In the genomic region with DNA sequence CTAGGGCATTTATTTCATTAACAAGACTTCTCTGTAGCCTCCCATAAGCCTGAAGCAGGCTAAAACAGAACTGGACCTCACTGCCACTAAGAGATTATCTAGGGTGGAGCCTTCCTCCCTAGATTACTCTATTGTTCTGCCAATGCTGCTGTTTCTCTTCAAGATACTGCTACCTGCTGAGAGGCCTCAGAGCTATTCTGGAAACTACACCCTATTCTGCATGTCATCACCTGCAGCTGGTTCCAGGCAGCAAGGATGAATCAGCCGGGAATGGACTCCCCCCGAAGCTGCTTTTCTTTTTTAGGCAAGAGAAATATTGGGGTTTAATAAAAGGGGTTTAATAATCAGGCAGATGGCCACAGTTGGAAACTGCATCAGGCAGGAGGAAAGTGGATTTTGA, we compare ENCODE assay signal across 35 mouse cellular contexts. TPM values are rescaled to one million over a fixed set of nuclear protein-coding genes. Genes with fewer than 3 reads are reported as not detected.
DNase-seq lines count a peak whose midpoint lies in the region; ATAC-seq and TF ChIP-seq lines count a peak whose summit lies in the region.
"Had no signal": no experiment of that assay in that cellular context is flagged by ENCODE, and none has a peak within 500 bp of the region (broad histone marks: within the 10 kb centered on the region; RNA-seq: fewer than 3 reads in every experiment).

No protein-coding gene starts in this region.

- peak overlapping the region; percentile 27 for H3K4me2 ChIP-seq in heart, embryonic 13.5 days
- peak overlapping the region; percentile 25; the same call in 1 of the 2 replicates for H3K4me2 ChIP-seq in heart, postnatal 0 days (ENCODE audit: low read depth, low read length)
- H3K4me2 ChIP-seq: forebrain, embryonic 13.5 days; heart, embryonic 11.5 days; hindbrain, embryonic 12.5 days; hindbrain, embryonic 15.5 days had no signal

- intact Hi-C loops in heart, adult 2 months (cut with DNase I) = no loop called here

- no peak for TF ChIP-seq EP300 in heart, postnatal 0 days (IDR thresholded peaks at IDR 0.05; ENCODE audit: low read depth)
- no peak for TF ChIP-seq EP300 in heart, adult 2 months (IDR thresholded peaks at IDR 0.05; ENCODE audit: insufficient read depth, low read depth, low read length)

- TF ChIP-seq POLR2A in heart, adult 2 months (IDR thresholded peaks at IDR 0.05; ENCODE audit: insufficient read depth, low read depth, low read length) = no peak

- H3K79me2 ChIP-seq in heart, adult 2 months (replicated peaks; ENCODE audit: control insufficient read depth, insufficient read depth, low read length) = no peaks in the 10 kb centered on the region

- no peaks in the 10 kb centered on the region for H3K36me3 ChIP-seq in heart, embryonic 13.5 days
- no peaks in the 10 kb centered on the region for H3K36me3 ChIP-seq in heart, postnatal 0 days (replicated peaks; ENCODE audit: control insufficient read depth, insufficient read depth, low read length)
- no peaks in the 10 kb centered on the region for H3K36me3 ChIP-seq in heart, adult 2 months (ENCODE audit: control insufficient read depth, insufficient read depth, low read length)
- no peaks in the 10 kb centered on the region for H3K36me3 ChIP-seq in ES-E14 (ENCODE audit: control insufficient read depth, insufficient read depth, low read length, poor library complexity, severe bottlenecking)
- H3K36me3 ChIP-seq: forebrain, embryonic 10.5 days; hindbrain, embryonic 12.5 days; hindbrain, embryonic 15.5 days had no signal

- 33% methylated on average over 2 of the region's 2 CpGs for WGBS in heart, embryonic 13.5 days
- 24% methylated on average over 2 of the region's 2 CpGs for WGBS in heart, postnatal 0 days
- 18% methylated on average over 2 of the region's 2 CpGs for WGBS in heart, adult 2 months

- in situ Hi-C loops in ES-E14 (cut with MboI; ENCODE audit: low sequenced_read_pairs in 2 of 2, unreplicated experiment in 2 of 2) = no loop called here

- H3K9ac ChIP-seq in heart, embryonic 13.5 days = no peak overlapping the region
- no peak overlapping the region for H3K9ac ChIP-seq in heart, postnatal 0 days (replicated peaks; ENCODE audit: low read depth, low read length)
- H3K9ac ChIP-seq in heart, adult 2 months (ENCODE audit: low read depth, low read length) = no peak overlapping the region
- no peak overlapping the region for H3K9ac ChIP-seq in ES-E14 (ENCODE audit: insufficient read depth, low read depth, low read length, poor library complexity, severe bottlenecking)
- H3K9ac ChIP-seq: forebrain, embryonic 13.5 days; hindbrain, embryonic 12.5 days; hindbrain, embryonic 15.5 days had no signal

- no peaks in the 10 kb centered on the region for H3K9me3 ChIP-seq in heart, embryonic 13.5 days
- no peaks in the 10 kb centered on the region for H3K9me3 ChIP-seq in heart, postnatal 0 days (replicated peaks; ENCODE audit: control insufficient read depth, low read length)
- H3K9me3 ChIP-seq in ES-E14 (ENCODE audit: control insufficient read depth, insufficient read depth, low read depth, low read length) = no peaks in the 10 kb centered on the region
- H3K9me3 ChIP-seq: forebrain, embryonic 10.5 days; forebrain, embryonic 13.5 days; hindbrain, embryonic 12.5 days; hindbrain, embryonic 15.5 days had no signal

- H3K4me3 ChIP-seq in heart, embryonic 13.5 days = no peak overlapping the region
- no peak overlapping the region for H3K4me3 ChIP-seq in heart, postnatal 0 days (ENCODE audit: low read depth, low read length)
- no peak overlapping the region for H3K4me3 ChIP-seq in heart, adult 2 months
- no peak overlapping the region for H3K4me3 ChIP-seq in ES-E14 (ENCODE audit: insufficient read depth in 1 of 2, low read depth in 1 of 2, low read length in 2 of 2, poor library complexity in 1 of 2, severe bottlenecking in 1 of 2)
- H3K4me3 ChIP-seq: forebrain, embryonic 10.5 days; forebrain, embryonic 13.5 days; hindbrain, embryonic 12.5 days; hindbrain, embryonic 15.5 days had no signal

- no peak for ATAC-seq in heart, embryonic 13.5 days (ENCODE audit: extremely low read depth, insufficient number of reproducible peaks, low FRiP score, low TSS enrichment)
- no peak for ATAC-seq in heart, postnatal 0 days (ENCODE audit: insufficient read depth, low read depth)
- ATAC-seq: activated CD4-positive, CD25-positive, alpha-beta regulatory T cell, adult 4 months; CD4-positive, CD25-positive, alpha-beta regulatory T cell, adult 4 months; forebrain, embryonic 13.5 days; forebrain, embryonic 16.5 days; intestine, postnatal 0 days had no signal

- H3K27me3 ChIP-seq in heart, embryonic 13.5 days (replicated peaks) = no peaks in the 10 kb centered on the region
- H3K27me3 ChIP-seq in heart, postnatal 0 days (ENCODE audit: control insufficient read depth, insufficient read depth, low read length) = no peaks in the 10 kb centered on the region
- H3K27me3 ChIP-seq in heart, adult 2 months (ENCODE audit: control insufficient read depth, insufficient read depth, low read length) = no peaks in the 10 kb centered on the region
- H3K27me3 ChIP-seq: forebrain, embryonic 13.5 days; hindbrain, embryonic 12.5 days; hindbrain, embryonic 15.5 days had no signal

- TF ChIP-seq CTCF in heart, postnatal 0 days (IDR thresholded peaks at IDR 0.05; ENCODE audit: low read depth) = no peak
- TF ChIP-seq CTCF in heart, adult 2 months (IDR thresholded peaks at IDR 0.05) = no peak

- H3K4me1 ChIP-seq in heart, embryonic 13.5 days = peaks cover 4% of the 10 kb centered on the region; the same call in 1 of the 2 replicates
- no peaks in the 10 kb centered on the region for H3K4me1 ChIP-seq in heart, postnatal 0 days (ENCODE audit: control insufficient read depth, insufficient read depth)
- no peaks in the 10 kb centered on the region for H3K4me1 ChIP-seq in heart, adult 2 months (ENCODE audit: control insufficient read depth, insufficient read depth, low read length)
- peaks cover 3 to 4% of the 10 kb centered on the region in 2 experiments; a peak in 2 of 4 replicates for H3K4me1 ChIP-seq in ES-E14 (ENCODE audit: control insufficient read depth in 2 of 2, insufficient read depth in 2 of 2, low read length in 2 of 2, poor library complexity in 1 of 2)
- H3K4me1 ChIP-seq: forebrain, embryonic 10.5 days; forebrain, embryonic 13.5 days; hindbrain, embryonic 12.5 days; hindbrain, embryonic 15.5 days had no signal

- DNase-seq in heart, adult 18-20 months = no peak
- no peak for DNase-seq in heart, postnatal 0 days (ENCODE audit: low spot score)
- DNase-seq in heart, adult 2 months = no peak
- DNase-seq in ES-E14 (ENCODE audit: low read depth, low spot score) (no peak), ZHBTc4 (ENCODE audit: low read depth, low spot score) (peak; percentile 71)
- no peak for DNase-seq in cerebellum, adult 8-10 months
- DNase-seq in gastrocnemius, postnatal 4 days (ENCODE audit: low spot score in 2 of 2) = no peak
- DNase-seq: adrenal gland, adult 8-10 months; adrenal gland, postnatal 25 days; cerebellum, adult 11-12 months; cerebellum, adult 9-10 months; cerebellum, postnatal 14 days; gastrocnemius, postnatal 10 days; gastrocnemius, postnatal 36 days; heart, postnatal 14 days; kidney, adult 2 months had no signal

- no peak overlapping the region for H3K27ac ChIP-seq in heart, embryonic 13.5 days (replicated peaks)
- no peak overlapping the region for H3K27ac ChIP-seq in heart, postnatal 0 days (ENCODE audit: low read depth)
- no peak overlapping the region for H3K27ac ChIP-seq in heart, adult 2 months
- H3K27ac ChIP-seq in ES-E14 (ENCODE audit: insufficient read depth, low read depth, low read length, poor library complexity, severe bottlenecking) = 0 out of 2 replicates have a peak overlapping the region, but pooled peaks have one; percentile 50
- H3K27ac ChIP-seq: forebrain, embryonic 10.5 days; forebrain, embryonic 13.5 days; hindbrain, embryonic 12.5 days; hindbrain, embryonic 15.5 days had no signal

RNA-seq across cellular contexts. Expression of a gene that starts 6.7 kb away (rescaled TPM):
- not detected in 2 replicates for polyA plus RNA-seq in heart, embryonic 13.5 days (2015; fragmentation: Nextera tagmentation; extraction: Ambion mirVana)
- not detected for total RNA-seq in heart, adult 18-20 months (2021)
- not detected in 2 replicates for total RNA-seq in heart, postnatal 0 days (2014; rRNA removed; ENCODE audit: low replicate concordance)
- polyA plus RNA-seq in heart, postnatal 0 days (2015; fragmentation: Nextera tagmentation; extraction: Ambion mirVana) = not detected in 2 replicates
- not detected for total RNA-seq in heart, adult 2 months (2021)
- not detected in 2 replicates for polyA plus RNA-seq in heart, adult 2 months (2012; rRNA removed)
- not detected in 2 replicates for total RNA-seq in ES-E14 (2012; rRNA removed)
- not detected for total RNA-seq in gastrocnemius, postnatal 4 days (2021)
- total RNA-seq: adrenal gland, adult 8-10 months; adrenal gland, postnatal 25 days; gastrocnemius, adult 18-20 months; gastrocnemius, postnatal 10 days; gastrocnemius, postnatal 36 days; heart, postnatal 14 days; hematopoietic stem cell, adult 5-6 weeks; MEL had no signal
- polyA plus RNA-seq: activated CD4-positive, CD25-positive, alpha-beta regulatory T cell, adult 4 months; brain, embryonic 14.5 days; C2C12; CD4-positive, CD25-positive, alpha-beta regulatory T cell, adult 4 months; embryonic facial prominence, embryonic 11.5 days; forebrain, embryonic 10.5 days; forebrain, embryonic 13.5 days; forebrain, embryonic 16.5 days; heart, embryonic 11.5 days; hindbrain, embryonic 12.5 days; hindbrain, embryonic 15.5 days; intestine, embryonic 14.5 days; intestine, postnatal 0 days; kidney, adult 2 months; kidney, embryonic 14.5 days had no signal

RNA-seq across cellular contexts. Expression of a gene that starts 11.2 kb away (rescaled TPM):
- polyA plus RNA-seq in heart, embryonic 13.5 days (2015; fragmentation: Nextera tagmentation; extraction: Ambion mirVana) = not detected in 2 replicates
- total RNA-seq in heart, adult 18-20 months (2021) = not detected
- total RNA-seq in heart, postnatal 0 days (2014; rRNA removed; ENCODE audit: low replicate concordance) = not detected in 2 replicates
- polyA plus RNA-seq in heart, postnatal 0 days (2015; fragmentation: Nextera tagmentation; extraction: Ambion mirVana) = not detected in 2 replicates
- total RNA-seq in heart, adult 2 months (2021) = not detected
- not detected in 2 replicates for polyA plus RNA-seq in heart, adult 2 months (2012; rRNA removed)
- total RNA-seq in ES-E14 (2012; rRNA removed) = 0.37 TPM in 1 of 2 replicates, not detected in the other
- not detected for total RNA-seq in gastrocnemius, postnatal 4 days (2021)
- total RNA-seq: adrenal gland, adult 8-10 months; adrenal gland, postnatal 25 days; gastrocnemius, adult 18-20 months; gastrocnemius, postnatal 10 days; gastrocnemius, postnatal 36 days; heart, postnatal 14 days; hematopoietic stem cell, adult 5-6 weeks; MEL had no signal
- polyA plus RNA-seq: activated CD4-positive, CD25-positive, alpha-beta regulatory T cell, adult 4 months; brain, embryonic 14.5 days; C2C12; CD4-positive, CD25-positive, alpha-beta regulatory T cell, adult 4 months; embryonic facial prominence, embryonic 11.5 days; embryonic facial prominence, embryonic 14.5 days; forebrain, embryonic 10.5 days; forebrain, embryonic 13.5 days; forebrain, embryonic 16.5 days; heart, embryonic 11.5 days; hindbrain, embryonic 12.5 days; hindbrain, embryonic 15.5 days; intestine, embryonic 14.5 days; intestine, postnatal 0 days; kidney, adult 2 months; kidney, embryonic 14.5 days had no signal

RNA-seq across cellular contexts. Expression of a gene that starts 18.6 kb away (rescaled TPM):
- not detected in 2 replicates for polyA plus RNA-seq in heart, embryonic 13.5 days (2015; fragmentation: Nextera tagmentation; extraction: Ambion mirVana)
- total RNA-seq in heart, adult 18-20 months (2021) = not detected
- total RNA-seq in heart, postnatal 0 days (2014; rRNA removed; ENCODE audit: low replicate concordance) = not detected in 2 replicates
- polyA plus RNA-seq in heart, postnatal 0 days (2015; fragmentation: Nextera tagmentation; extraction: Ambion mirVana) = not detected in 2 replicates
- total RNA-seq in heart, adult 2 months (2021) = not detected
- not detected in 2 replicates for polyA plus RNA-seq in heart, adult 2 months (2012; rRNA removed)
- total RNA-seq in ES-E14 (2012; rRNA removed) = not detected in 2 replicates
- not detected for total RNA-seq in gastrocnemius, postnatal 4 days (2021)
- total RNA-seq: adrenal gland, adult 8-10 months; adrenal gland, postnatal 25 days; gastrocnemius, adult 18-20 months; gastrocnemius, postnatal 10 days; gastrocnemius, postnatal 36 days; heart, postnatal 14 days; hematopoietic stem cell, adult 5-6 weeks; MEL had no signal
- polyA plus RNA-seq: activated CD4-positive, CD25-positive, alpha-beta regulatory T cell, adult 4 months; brain, embryonic 14.5 days; C2C12; CD4-positive, CD25-positive, alpha-beta regulatory T cell, adult 4 months; embryonic facial prominence, embryonic 11.5 days; embryonic facial prominence, embryonic 14.5 days; forebrain, embryonic 10.5 days; forebrain, embryonic 13.5 days; forebrain, embryonic 16.5 days; heart, embryonic 11.5 days; hindbrain, embryonic 12.5 days; hindbrain, embryonic 15.5 days; intestine, embryonic 14.5 days; intestine, postnatal 0 days; kidney, adult 2 months; kidney, embryonic 14.5 days had no signal

RNA-seq across cellular contexts. Expression of a gene that starts 21.8 kb away (rescaled TPM):
- polyA plus RNA-seq in heart, embryonic 13.5 days (2015; fragmentation: Nextera tagmentation; extraction: Ambion mirVana) = not detected in 2 replicates
- total RNA-seq in heart, adult 18-20 months (2021) = not detected
- total RNA-seq in heart, postnatal 0 days (2014; rRNA removed; ENCODE audit: low replicate concordance) = not detected in 2 replicates
- not detected in 2 replicates for polyA plus RNA-seq in heart, postnatal 0 days (2015; fragmentation: Nextera tagmentation; extraction: Ambion mirVana)
- total RNA-seq in heart, adult 2 months (2021) = not detected
- 0.18 TPM in 1 of 2 replicates, not detected in the other for polyA plus RNA-seq in heart, adult 2 months (2012; rRNA removed)
- total RNA-seq in ES-E14 (2012; rRNA removed) = not detected in 2 replicates
- not detected for total RNA-seq in gastrocnemius, postnatal 4 days (2021)
- total RNA-seq: adrenal gland, adult 8-10 months; adrenal gland, postnatal 25 days; gastrocnemius, adult 18-20 months; gastrocnemius, postnatal 10 days; gastrocnemius, postnatal 36 days; heart, postnatal 14 days; hematopoietic stem cell, adult 5-6 weeks; MEL had no signal
- polyA plus RNA-seq: activated CD4-positive, CD25-positive, alpha-beta regulatory T cell, adult 4 months; brain, embryonic 14.5 days; C2C12; CD4-positive, CD25-positive, alpha-beta regulatory T cell, adult 4 months; embryonic facial prominence, embryonic 11.5 days; embryonic facial prominence, embryonic 14.5 days; forebrain, embryonic 10.5 days; forebrain, embryonic 13.5 days; forebrain, embryonic 16.5 days; heart, embryonic 11.5 days; hindbrain, embryonic 12.5 days; hindbrain, embryonic 15.5 days; intestine, embryonic 14.5 days; intestine, postnatal 0 days; kidney, adult 2 months; kidney, embryonic 14.5 days had no signal

RNA-seq across cellular contexts. Expression of a gene that starts 43.9 kb away (rescaled TPM):
- polyA plus RNA-seq in heart, embryonic 13.5 days (2015; fragmentation: Nextera tagmentation; extraction: Ambion mirVana) = not detected in 2 replicates
- not detected for total RNA-seq in heart, adult 18-20 months (2021)
- not detected in 2 replicates for total RNA-seq in heart, postnatal 0 days (2014; rRNA removed; ENCODE audit: low replicate concordance)
- polyA plus RNA-seq in heart, postnatal 0 days (2015; fragmentation: Nextera tagmentation; extraction: Ambion mirVana) = not detected in 2 replicates
- total RNA-seq in heart, adult 2 months (2021) = not detected
- polyA plus RNA-seq in heart, adult 2 months (2012; rRNA removed) = not detected in 2 replicates
- total RNA-seq in ES-E14 (2012; rRNA removed) = not detected in 2 replicates
- total RNA-seq in gastrocnemius, postnatal 4 days (2021) = not detected
- total RNA-seq: adrenal gland, adult 8-10 months; adrenal gland, postnatal 25 days; gastrocnemius, adult 18-20 months; gastrocnemius, postnatal 10 days; gastrocnemius, postnatal 36 days; heart, postnatal 14 days; hematopoietic stem cell, adult 5-6 weeks; MEL had no signal
- polyA plus RNA-seq: activated CD4-positive, CD25-positive, alpha-beta regulatory T cell, adult 4 months; brain, embryonic 14.5 days; C2C12; CD4-positive, CD25-positive, alpha-beta regulatory T cell, adult 4 months; embryonic facial prominence, embryonic 11.5 days; embryonic facial prominence, embryonic 14.5 days; forebrain, embryonic 10.5 days; forebrain, embryonic 13.5 days; forebrain, embryonic 16.5 days; heart, embryonic 11.5 days; hindbrain, embryonic 12.5 days; hindbrain, embryonic 15.5 days; intestine, embryonic 14.5 days; intestine, postnatal 0 days; kidney, adult 2 months; kidney, embryonic 14.5 days had no signal
